In the genomic region with DNA sequence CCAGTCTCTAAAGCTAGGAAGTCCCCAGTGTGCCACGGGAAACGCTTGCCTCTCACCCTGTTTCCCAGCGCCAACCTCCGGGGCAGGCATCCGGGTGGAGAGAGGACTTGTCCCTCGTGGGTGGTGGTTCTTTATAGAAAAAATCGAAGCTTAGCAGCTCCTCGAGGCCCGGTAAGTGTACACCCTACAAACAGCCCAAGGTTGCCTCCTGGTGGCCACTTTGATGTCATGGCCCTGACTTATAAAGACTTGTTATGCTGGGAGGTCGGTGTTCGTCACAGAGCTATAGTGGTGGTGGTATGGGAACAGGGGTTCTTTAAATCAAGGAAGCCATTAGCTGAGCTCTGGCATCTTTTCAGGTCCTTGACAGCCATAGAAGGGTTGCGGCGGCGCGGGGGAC, we compare ENCODE assay signal across 8 mouse cellular contexts. TPM values are rescaled to one million over a fixed set of nuclear protein-coding genes. Genes with fewer than 3 reads are reported as not detected.
A peak's percentile ranks its signal among the peaks of the same experiment; 100 is the strongest.
DNase-seq lines count a peak whose midpoint lies in the region; ATAC-seq and TF ChIP-seq lines count a peak whose summit lies in the region.

No protein-coding gene starts in this region.

- in situ Hi-C loops in CH12.LX (cut with MboI; ENCODE audit: low pct_ligation_motif_present, low pct_unique_long_range_greater_than_20kb, low sequenced_read_pairs) = no loop called here

- no peaks in the 10 kb centered on the region for H3K9me3 ChIP-seq in CH12.LX (replicated peaks; ENCODE audit: low read length)
- no peaks in the 10 kb centered on the region for H3K9me3 ChIP-seq in embryonic facial prominence, embryonic 10.5 days

- peak in 1 of 2 experiments; percentile 68; a peak in 2 of 4 replicates for TF ChIP-seq CTCF in CH12.LX (conservative IDR thresholded peaks at IDR 0.05 in 1 of 2, IDR thresholded peaks at IDR 0.05 in 1 of 2; ENCODE audit: low read depth in 2 of 2, low read length in 2 of 2)

- H3K4me3 ChIP-seq in CH12.LX (replicated peaks in 1 of 3; ENCODE audit: low read depth in 2 of 3, low read length in 2 of 3, poor library complexity in 1 of 3) = no peak overlapping the region
- H3K4me3 ChIP-seq in embryonic facial prominence, embryonic 10.5 days = no peak overlapping the region

- WGBS in embryonic facial prominence, embryonic 10.5 days = 53% methylated on average over 15 of the region's 15 CpGs

- peak overlapping the region; percentile 27; the same call in 1 of the 2 replicates for H3K4me2 ChIP-seq in CH12.LX (ENCODE audit: insufficient read depth, low read depth, poor library complexity, severe bottlenecking)

- no peak overlapping the region for H3K27ac ChIP-seq in CH12.LX (ENCODE audit: insufficient read depth, low read depth)
- H3K27ac ChIP-seq in embryonic facial prominence, embryonic 10.5 days (replicated peaks) = no peak overlapping the region

- H3K27me3 ChIP-seq in CH12.LX (replicated peaks) = no peaks in the 10 kb centered on the region
- H3K27me3 ChIP-seq in embryonic facial prominence, embryonic 10.5 days (replicated peaks; ENCODE audit: low read depth, poor library complexity, severe bottlenecking) = no peaks in the 10 kb centered on the region

- H3K4me1 ChIP-seq in CH12.LX (ENCODE audit: control insufficient read depth in 1 of 2, insufficient read depth in 2 of 2) = peaks cover 0 to 3% of the 10 kb centered on the region in 2 experiments; a peak in 2 of 4 replicates
- H3K4me1 ChIP-seq in embryonic facial prominence, embryonic 10.5 days = no peaks in the 10 kb centered on the region

- no peak for TF ChIP-seq POLR2A in CH12.LX (IDR thresholded peaks at IDR 0.05; ENCODE audit: low read depth, low read length)

- dilution Hi-C loops in CH12.LX (cut with MboI; ENCODE audit: extremely low pct_ligation_motif_present, extremely low pct_unique_long_range_greater_than_20kb, low sequenced_read_pairs) = no loop called here

- no peaks in the 10 kb centered on the region for H3K36me3 ChIP-seq in CH12.LX (replicated peaks in 1 of 2; ENCODE audit: control insufficient read depth in 1 of 2, insufficient read depth in 1 of 2, low read length in 1 of 2)
- H3K36me3 ChIP-seq in embryonic facial prominence, embryonic 10.5 days (replicated peaks) = peaks cover 22% of the 10 kb centered on the region

- no peak overlapping the region for H3K9ac ChIP-seq in CH12.LX (ENCODE audit: insufficient read depth, low read depth)

- ATAC-seq in megakaryocyte, adult 5-6 weeks (ENCODE audit: poor library complexity, severe bottlenecking) = no peak

- DNase-seq in CH12.LX (ENCODE audit: extremely low read depth) = peak; percentile 57
- peak; percentile 77 for DNase-seq in adrenal gland, postnatal 14 days
- peak; percentile 61 for DNase-seq in embryonic facial prominence, embryonic 10.5 days (ENCODE audit: low spot score)
- peak; percentile 60 to 72 for DNase-seq in heart, postnatal 14 days
- DNase-seq in layer of hippocampus, adult 9-10 months (ENCODE audit: low spot score) = peak; percentile 37
- peak; percentile 70 for DNase-seq in lung, postnatal 10 days
- DNase-seq in right cerebral cortex, adult 2 months (ENCODE audit: low spot score in 2 of 2) = peak; percentile 48 to 61

- intact Hi-C loops in heart, postnatal 14 days (cut with DNase I) = loop anchor here (1.0 kb wide), 2 partner anchors 35 to 141 kb away; no protein-coding TSS in a partner anchor

- TF ChIP-seq RAD21 in CH12.LX (IDR thresholded peaks at IDR 0.05; ENCODE audit: low read depth, low read length) = peak; percentile 54

- TF ChIP-seq EP300 in CH12.LX (IDR thresholded peaks at IDR 0.05; ENCODE audit: low read length) = no peak

- no peaks in the 10 kb centered on the region for H3K79me2 ChIP-seq in CH12.LX (replicated peaks; ENCODE audit: control insufficient read depth, extremely low read depth, insufficient read depth, poor library complexity, severe bottlenecking)

TF ChIP-seq in CH12.LX, 34 proteins besides CTCF, POLR2A, EP300 and RAD21:
- TF ChIP-seq SMC3 (IDR thresholded peaks at IDR 0.05; ENCODE audit: low read depth, low read length) = peak; percentile 71
- TF ChIP-seq USF1 (IDR thresholded peaks at IDR 0.05; ENCODE audit: low read depth, low read length) = no peak
- TF ChIP-seq JUND (conservative IDR thresholded peaks at IDR 0.05; ENCODE audit: low read depth, low read length) = no peak
- peak; percentile 47; the same call in 1 of the 2 replicates for TF ChIP-seq ZNF384 (IDR thresholded peaks at IDR 0.05; ENCODE audit: low read depth, low read length)
- no peak for TF ChIP-seq ETS1 (conservative IDR thresholded peaks at IDR 0.05; ENCODE audit: low read depth, low read length)

RNA-seq across cellular contexts. Expression of a gene that starts 30.9 kb away (rescaled TPM):
- not detected in 2 replicates for total RNA-seq in CH12.LX (2012; rRNA removed)
- total RNA-seq in CH12.LX (2014; rRNA removed) = not detected in 2 replicates
- polyA plus RNA-seq in CH12.LX (2012; ENCODE audit: insufficient read length, low read depth) = not detected in 2 replicates
- total RNA-seq in adrenal gland, postnatal 14 days (2021) = 2.8 and 3.0 TPM in 2 replicates
- 2.1 and 2.5 TPM in 2 replicates for polyA plus RNA-seq in embryonic facial prominence, embryonic 10.5 days (2016; fragmentation: Nextera tagmentation; extraction: Ambion mirVana)
- total RNA-seq in heart, postnatal 14 days (2021) = 1 to 10 TPM in 1 of 2 experiments, under 1 TPM in 1; 0.78 to 1.3 TPM
- 9.0 and 9.9 TPM in 2 replicates for total RNA-seq in megakaryocyte, adult 5-6 weeks (2015)
- 4.2 and 5.4 TPM in 2 replicates for total RNA-seq in megakaryocyte, adult 5-6 weeks (2017)

RNA-seq across cellular contexts. Expression of a gene that starts 59.7 kb away (rescaled TPM):
- total RNA-seq in CH12.LX (2012; rRNA removed) (not detected in 2 replicates), CH12.LX (2014; rRNA removed) (not detected in 2 replicates)
- not detected in 2 replicates for polyA plus RNA-seq in CH12.LX (2012; ENCODE audit: insufficient read length, low read depth)
- total RNA-seq in adrenal gland, postnatal 14 days (2021) = 97.5 and 101 TPM in 2 replicates
- 42.7 and 57.6 TPM in 2 replicates for polyA plus RNA-seq in embryonic facial prominence, embryonic 10.5 days (2016; fragmentation: Nextera tagmentation; extraction: Ambion mirVana)
- total RNA-seq in heart, postnatal 14 days (2021) = 100 to 1,000 TPM in 1 of 2 experiments, 10 to 100 TPM in 1; 98.3 to 107 TPM
- total RNA-seq in megakaryocyte, adult 5-6 weeks (2015) = 0.21 TPM in 1 of 2 replicates, not detected in the other
- total RNA-seq in megakaryocyte, adult 5-6 weeks (2017) = 1.4 TPM in 1 of 2 replicates, not detected in the other

Comparison
In these comparisons a context has a peak if more than half of its experiments do, and no peak if none do; other contexts are left out.
1. RNA of a gene that starts 59.7 kb away (total RNA-seq): 98.3 to 107 TPM in heart, postnatal 14 days and 97.5 to 101 TPM in adrenal gland, postnatal 14 days; 0.21 to 1.4 TPM in megakaryocyte, adult 5-6 weeks and not detected in CH12.LX; every median in the first group is over 10 times any median in the second.
2. Peak in every context shown above with its lines, with median percentiles within 50 percentile points of each other: DNase-seq.